Mouse (Mus musculus) neural tube, embryonic 14.5 days (tissue): ENCODE data around the gene Ankar. TPM values are rescaled to one million over a fixed set of nuclear protein-coding genes. Genes with fewer than 3 reads are reported as not detected.

Source experiments
- ATAC-seq: fragments of 200-750 bp; cut with Nextera tagmentation; 2 replicates; pipeline ENCODE4 v1.8.0; 2017; ENCODE audit warnings: low read depth, mild to moderate bottlenecking, moderate TSS enrichment, moderate library complexity
- H3K27ac ChIP-seq: fragments of 300-500 bp; sonication (generic); 2 replicates; pipeline ENCODE4 v1.5.1; 2014; ENCODE audit warnings: low read depth, mild to moderate bottlenecking, control low read depth, low read length, moderate library complexity, mixed read lengths
- H3K27me3 ChIP-seq: fragments of 300-500 bp; sonication (generic); 2 replicates; pipeline ENCODE4 v1.6.1; 2014; ENCODE audit warnings: low read length; ENCODE audit not compliant: control insufficient read depth, insufficient read depth
- H3K36me3 ChIP-seq: fragments of 300-500 bp; sonication (generic); 2 replicates; pipeline ENCODE4 v1.6.1; 2014; ENCODE audit warnings: low read length, mixed read lengths; ENCODE audit not compliant: control insufficient read depth, insufficient read depth
- H3K4me1 ChIP-seq: fragments of 300-500 bp; sonication (generic); 2 replicates; pipeline ENCODE4 v1.6.1; 2014; ENCODE audit warnings: low read length; ENCODE audit not compliant: control insufficient read depth, insufficient read depth
- H3K4me2 ChIP-seq: fragments of 300-500 bp; sonication (generic); 2 replicates; pipeline ENCODE4 v1.6.1; 2014; ENCODE audit warnings: mild to moderate bottlenecking, low read depth, low read length, control low read depth
- H3K4me3 ChIP-seq: fragments of 300-500 bp; sonication (generic); 2 replicates; pipeline ENCODE4 v1.5.1; 2014; ENCODE audit warnings: low read depth, low read length, control low read depth, mixed read lengths
- H3K9ac ChIP-seq: fragments of 300-500 bp; sonication (generic); replicated peaks from 2 replicates; pipeline ENCODE4 v1.6.1; 2014; ENCODE audit warnings: low read depth, mild to moderate bottlenecking, control low read depth, low read length, mixed read lengths
- H3K9me3 ChIP-seq: fragments of 300-500 bp; sonication (generic); 2 replicates; pipeline ENCODE4 v1.6.1; 2016; ENCODE audit warnings: low read length; ENCODE audit not compliant: control insufficient read depth
- WGBS: fragments of 180-500 bp; shearing (Covaris S2); extraction: QIAGEN DNeasy Blood & Tissue Kit; methylation state at CpG from one replicate; pipeline ENCODE4 v1.1.7; 2014; 5-methylcytosine and 5-hydroxymethylcytosine counted together
- polyA plus RNA-seq: library from polyadenylated mRNA; unstranded; fragments of >200 nt; fragmentation: Nextera tagmentation; extraction: Ambion mirVana; gene quantifications from 2 replicates; pipeline ENCODE4 v1.2.1, GENCODE M21; 2014

Ankar gene
- not detected in 2 replicates for polyA plus RNA-seq

DNA sequence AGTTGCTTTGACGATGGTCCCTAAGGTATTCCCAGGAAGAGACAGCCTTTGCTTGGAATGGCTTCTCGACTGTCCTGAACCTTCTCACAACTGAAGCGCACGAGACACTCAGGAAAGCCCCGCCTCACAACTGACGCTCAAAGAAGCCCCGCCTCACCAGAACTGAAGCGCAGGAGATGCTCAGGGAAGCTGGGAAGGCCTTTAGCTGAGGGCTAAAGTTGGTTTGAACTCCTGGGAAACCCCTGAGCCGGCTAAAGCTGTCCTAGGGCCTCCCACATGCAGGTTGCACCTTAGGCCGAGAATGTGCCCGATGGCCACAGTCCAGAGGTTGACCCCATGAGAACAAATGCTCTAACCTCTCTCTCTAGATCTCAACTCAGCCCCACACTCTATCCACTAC lies at the start of gene Ankar:
Gene Ankar, minus strand, starts transcription at position 101 of the 400 bp plus-strand sequence.
- no peak within 1 kb of the TSS for H3K4me3 ChIP-seq
- no peak within 1 kb of the TSS for H3K27ac ChIP-seq
- H3K9ac ChIP-seq = no peak within 1 kb of the TSS
- ATAC-seq = no peak
- no peaks in the 10 kb centered on the region for H3K9me3 ChIP-seq
- WGBS = 79% methylated on average over 11 of the region's 11 CpGs
- no peak within 1 kb of the TSS for H3K4me2 ChIP-seq
- H3K27me3 ChIP-seq = no peaks in the 10 kb centered on the region
- H3K36me3 ChIP-seq = no peaks in the 10 kb centered on the region
- no peaks in the 10 kb centered on the region for H3K4me1 ChIP-seq

DNA sequence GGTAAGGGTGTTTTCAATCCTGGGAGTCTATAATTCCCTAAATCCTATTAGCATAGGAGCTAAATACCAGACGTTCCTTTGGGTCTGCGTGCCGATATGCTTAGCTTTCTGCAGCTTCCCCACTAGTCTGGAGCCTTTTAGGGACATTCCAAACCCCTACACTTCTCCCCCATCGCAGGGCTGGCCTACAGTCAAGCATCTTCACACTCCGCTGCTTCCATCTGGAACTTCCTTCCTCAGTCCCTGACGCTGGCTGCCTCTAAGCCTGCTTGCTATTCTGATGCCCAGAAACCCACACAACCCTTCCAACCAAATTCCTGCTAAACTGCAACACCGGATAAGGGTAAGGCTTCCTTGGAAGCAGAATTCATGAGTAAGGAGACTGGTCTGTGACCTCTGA lies 46.0 kb upstream of the Ankar start:
- Histone ChIP-seq H3K27ac (no peak overlapping the region), H3K4me1 (no peaks in the 10 kb centered on the region), H3K4me2 (no peak overlapping the region), H3K36me3 (no peaks in the 10 kb centered on the region), H3K9me3 (no peaks in the 10 kb centered on the region), H3K27me3 (no peaks in the 10 kb centered on the region), H3K4me3 (no peak overlapping the region), H3K9ac (no peak overlapping the region)
- ATAC-seq = no peak
- WGBS = 69% methylated on average over 7 of the region's 7 CpGs

DNA sequence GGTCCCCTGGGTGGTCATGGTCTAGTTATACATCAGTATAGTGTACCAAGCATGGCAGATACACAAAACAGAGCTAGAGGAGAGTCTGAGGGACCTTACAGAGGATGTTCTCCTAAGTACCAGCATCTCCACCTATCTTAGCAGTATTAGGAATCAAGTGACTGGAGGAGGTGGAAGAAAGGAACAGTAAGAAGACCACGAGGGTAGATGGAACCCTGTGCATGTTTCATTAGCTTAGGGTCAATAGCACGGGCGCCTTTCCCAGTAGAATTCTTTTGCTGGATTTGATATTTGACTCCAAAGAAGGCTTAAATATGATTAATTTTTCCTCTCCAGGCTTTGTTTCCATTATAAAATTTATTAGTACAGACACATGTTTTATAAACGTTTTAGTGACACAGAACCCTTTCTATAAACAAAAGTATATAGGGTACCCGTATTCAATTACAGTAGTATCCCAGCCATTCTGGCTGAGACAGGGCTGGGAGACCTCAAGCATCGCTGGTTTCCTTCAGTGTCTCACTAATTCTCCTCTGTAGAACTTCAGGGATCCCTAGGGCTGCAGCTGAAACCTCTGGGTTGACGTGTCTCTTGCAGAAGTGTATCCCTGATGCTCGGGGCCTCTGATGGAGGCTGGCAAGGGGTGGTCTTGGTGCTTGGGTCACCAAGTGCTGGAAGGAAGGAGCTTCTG lies 44.6 kb upstream of the Ankar start:
- Histone ChIP-seq H3K9me3 (no peaks in the 10 kb centered on the region), H3K27me3 (no peaks in the 10 kb centered on the region), H3K4me1 (no peaks in the 10 kb centered on the region), H3K4me3 (no peak overlapping the region), H3K9ac (no peak overlapping the region), H3K4me2 (no peak overlapping the region), H3K27ac (no peak overlapping the region), H3K36me3 (no peaks in the 10 kb centered on the region)
- WGBS = 89% methylated on average over 8 of the region's 8 CpGs
- no peak for ATAC-seq

DNA sequence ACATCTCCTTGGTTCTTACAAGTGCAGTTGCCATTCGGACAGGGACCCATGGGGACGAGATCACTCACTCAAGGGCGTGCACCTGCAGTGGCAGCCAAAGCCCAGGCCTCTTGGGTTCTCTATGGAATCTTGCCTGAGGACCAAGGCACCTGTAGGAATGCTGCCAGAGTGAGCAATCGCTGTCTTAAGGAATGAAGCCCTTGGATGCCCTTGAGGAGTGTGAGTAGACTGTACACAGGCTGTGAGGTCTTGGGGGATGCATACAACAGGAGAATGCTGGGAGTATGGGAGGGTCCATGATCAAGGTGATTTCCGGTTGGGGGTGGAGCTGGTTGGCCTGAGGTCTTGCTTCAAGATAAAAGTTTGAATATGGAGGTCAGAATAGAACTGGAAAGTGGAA lies 41.0 kb upstream of the Ankar start:
- WGBS = 96% methylated on average over 5 of the region's 5 CpGs
- no peaks in the 10 kb centered on the region for H3K9me3 ChIP-seq
- no peaks in the 10 kb centered on the region for H3K4me1 ChIP-seq
- ATAC-seq = no peak
- no peak overlapping the region for H3K27ac ChIP-seq
- no peak overlapping the region for H3K4me3 ChIP-seq
- H3K27me3 ChIP-seq = no peaks in the 10 kb centered on the region
- no peaks in the 10 kb centered on the region for H3K36me3 ChIP-seq
- no peak overlapping the region for H3K9ac ChIP-seq
- H3K4me2 ChIP-seq = no peak overlapping the region

DNA sequence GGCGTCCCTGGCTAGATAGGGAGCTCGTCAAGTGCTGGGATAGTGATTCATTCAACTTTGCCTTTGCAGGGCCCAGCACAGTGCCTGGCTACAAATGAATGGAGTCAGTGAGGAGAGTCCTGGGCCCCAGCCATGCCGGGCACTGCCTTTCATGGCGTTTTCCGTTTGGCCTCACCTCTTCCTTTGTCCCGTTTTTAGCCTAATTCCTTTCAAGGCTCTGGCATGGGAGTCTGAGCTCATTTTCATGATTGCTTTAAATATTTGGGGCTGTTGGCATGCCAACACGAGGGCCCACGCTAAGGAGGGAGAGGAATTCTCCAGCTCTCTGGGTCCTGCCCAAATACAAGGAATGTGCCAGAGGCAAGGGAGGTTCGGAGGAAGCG lies 39.3 kb upstream of the Ankar start:
- WGBS = 49% methylated on average over 10 of the region's 10 CpGs

DNA sequence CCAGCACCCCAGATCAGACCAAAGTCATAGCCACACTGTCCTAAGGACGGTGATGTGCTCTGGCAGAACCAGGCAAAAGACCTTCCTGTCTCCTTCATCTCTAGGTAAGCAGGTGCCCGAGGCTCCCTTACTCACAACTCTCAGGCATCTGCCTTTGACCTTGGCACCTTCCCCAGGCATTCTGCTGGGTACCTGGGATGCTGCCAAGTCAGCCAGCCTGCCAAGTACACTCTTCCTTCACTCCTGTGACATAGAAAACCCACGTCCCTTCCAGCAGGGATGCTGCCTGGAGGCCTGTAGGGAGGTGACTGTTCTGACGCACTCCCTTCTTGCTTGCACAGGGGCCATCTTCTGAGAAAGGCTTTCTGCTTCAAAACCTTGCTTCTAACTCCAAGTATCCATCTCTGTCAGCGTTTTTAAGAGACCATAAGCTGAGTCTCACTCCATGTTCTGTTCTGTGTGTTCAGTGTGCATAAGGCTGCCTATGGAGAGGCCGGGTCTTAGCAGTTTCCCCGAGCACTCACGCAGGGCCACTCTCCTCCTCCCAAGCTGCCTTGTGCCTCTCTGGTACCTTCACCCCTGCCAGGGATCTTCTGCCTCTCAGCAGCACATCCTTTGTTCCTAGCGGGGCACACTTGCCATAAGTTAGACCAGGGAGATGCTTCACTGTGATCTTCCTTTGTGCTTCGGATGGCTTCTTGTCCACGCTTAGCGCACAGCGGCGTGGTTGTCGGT lies 38.7 kb upstream of the Ankar start:
- ATAC-seq = peak; percentile 65

More for the DNA sequence above, 39.3 kb upstream of the Ankar start:
- no peaks in the 10 kb centered on the region for H3K4me1 ChIP-seq
- H3K36me3 ChIP-seq = no peaks in the 10 kb centered on the region
- H3K9me3 ChIP-seq = no peaks in the 10 kb centered on the region
- ATAC-seq = peak; percentile 80
- 0 out of 2 replicates have a peak overlapping the region, but pooled peaks have one; percentile 45 for H3K27ac ChIP-seq
- H3K4me2 ChIP-seq = no peak overlapping the region
- H3K27me3 ChIP-seq = no peaks in the 10 kb centered on the region
- H3K9ac ChIP-seq = no peak overlapping the region
- H3K4me3 ChIP-seq = no peak overlapping the region

DNA sequence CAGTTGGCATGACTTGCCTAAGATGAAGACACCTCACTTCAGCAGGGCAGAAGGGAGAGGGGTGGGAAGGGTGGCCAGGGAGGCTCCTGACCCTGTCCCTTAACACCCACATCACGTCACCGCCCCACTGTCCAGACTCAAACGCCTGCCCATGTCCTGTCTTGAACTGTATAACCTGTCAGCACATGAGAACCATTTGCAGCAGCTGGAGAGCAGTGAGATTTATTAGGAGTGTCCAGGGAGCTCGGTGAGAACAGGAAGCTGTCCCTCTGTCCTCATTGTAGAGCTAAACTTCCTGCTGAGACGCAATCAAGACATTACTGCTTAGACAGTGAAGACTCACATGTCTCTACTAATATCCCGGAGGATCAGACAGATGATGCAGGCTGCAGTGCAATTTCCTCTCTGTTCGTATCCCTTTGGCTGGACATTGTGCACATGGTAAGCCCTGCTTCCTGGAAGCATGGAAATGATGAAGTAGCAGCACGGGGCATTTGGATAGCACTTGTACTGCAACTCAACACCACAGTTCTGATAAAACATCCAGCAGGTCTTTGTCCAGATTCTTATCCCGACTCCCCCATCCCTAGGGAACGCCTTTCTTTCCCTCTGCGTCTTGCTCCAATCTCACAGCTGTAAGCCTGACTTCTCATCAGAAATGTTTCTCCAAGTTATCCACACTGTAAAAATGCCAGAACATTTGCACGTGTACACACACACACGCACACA lies 36.2 kb upstream of the Ankar start:
- Histone ChIP-seq H3K36me3 (no peaks in the 10 kb centered on the region), H3K4me3 (no peak overlapping the region), H3K9me3 (no peaks in the 10 kb centered on the region), H3K9ac (no peak overlapping the region), H3K4me2 (no peak overlapping the region), H3K4me1 (no peaks in the 10 kb centered on the region), H3K27ac (no peak overlapping the region), H3K27me3 (no peaks in the 10 kb centered on the region)
- no peak for ATAC-seq
- 51% methylated on average over 13 of the region's 13 CpGs for WGBS

More for the DNA sequence above, 38.7 kb upstream of the Ankar start:
- no peak overlapping the region for H3K9ac ChIP-seq
- H3K9me3 ChIP-seq = no peaks in the 10 kb centered on the region
- H3K4me1 ChIP-seq = no peaks in the 10 kb centered on the region
- H3K27ac ChIP-seq = 0 out of 2 replicates have a peak overlapping the region, but pooled peaks have one; percentile 45
- H3K4me3 ChIP-seq = no peak overlapping the region
- no peak overlapping the region for H3K4me2 ChIP-seq
- H3K36me3 ChIP-seq = no peaks in the 10 kb centered on the region
- whole genome bisulfite sequencing = 63% methylated on average over 15 of the region's 15 CpGs
- H3K27me3 ChIP-seq = no peaks in the 10 kb centered on the region

DNA sequence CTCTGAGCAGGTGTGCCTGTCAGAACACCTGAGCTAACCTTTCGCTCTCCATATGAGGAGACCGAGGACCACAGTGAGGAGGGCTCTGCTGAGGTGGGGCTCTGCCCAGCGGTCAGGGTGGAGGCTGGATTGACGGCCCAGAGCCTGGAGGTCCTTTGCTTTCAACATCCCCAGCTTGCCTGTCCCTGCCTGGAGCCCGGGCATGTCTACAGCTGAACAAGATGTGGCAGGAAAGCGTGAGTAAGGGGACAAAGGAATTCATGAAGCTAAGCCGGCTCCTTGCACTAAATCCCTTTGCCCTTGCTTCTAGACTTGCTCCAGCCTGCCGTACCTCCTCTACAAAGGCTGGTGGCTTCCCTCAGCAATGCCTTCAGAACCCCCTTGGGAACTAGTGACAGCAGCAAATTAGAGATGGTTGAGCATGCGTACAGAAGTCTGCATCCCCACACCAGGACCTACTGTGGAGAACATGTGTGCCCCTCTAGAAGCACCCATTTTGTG lies 32.9 kb upstream of the Ankar start:
- Histone ChIP-seq H3K9ac (no peak overlapping the region), H3K36me3 (no peaks in the 10 kb centered on the region), H3K27ac (no peak overlapping the region), H3K4me1 (no peaks in the 10 kb centered on the region), H3K4me3 (no peak overlapping the region), H3K4me2 (no peak overlapping the region), H3K27me3 (no peaks in the 10 kb centered on the region), H3K9me3 (no peaks in the 10 kb centered on the region)
- WGBS = 85% methylated on average over 9 of the region's 9 CpGs
- ATAC-seq = no peak
